Comparison of ENCODE assay signal across 11 mouse cellular contexts in the genomic region with DNA sequence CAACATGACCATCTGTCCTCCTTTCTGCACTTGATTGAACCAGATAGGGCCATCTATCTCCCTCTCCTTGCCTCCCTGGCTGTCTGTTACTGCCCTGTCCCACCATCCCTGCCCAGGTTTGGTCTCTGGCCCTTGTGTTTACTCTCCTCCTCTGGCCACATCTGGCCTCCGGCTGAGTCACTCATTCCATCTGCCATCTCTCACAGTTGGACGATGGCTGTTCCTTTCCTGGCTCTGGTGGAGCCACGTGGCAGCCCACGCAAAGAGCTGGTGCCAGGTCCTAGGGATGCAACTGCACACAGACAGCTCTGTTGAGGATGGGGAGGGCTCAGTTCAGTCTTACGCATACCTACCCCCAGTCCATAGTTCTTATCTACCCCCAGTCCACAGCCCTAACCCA.
DNase-seq lines count a peak whose midpoint lies in the region; ATAC-seq lines count a peak whose summit lies in the region.
"Had no signal": no experiment of that assay in that cellular context is flagged by ENCODE, and none has a peak within 500 bp of the region (broad histone marks: within the 10 kb centered on the region; RNA-seq: fewer than 3 reads in every experiment).

No protein-coding gene starts in this region.

- peaks cover 33% of the 10 kb centered on the region for H3K27me3 ChIP-seq in heart, embryonic 11.5 days (ENCODE audit: control insufficient read depth, insufficient read depth, low read length)
- H3K27me3 ChIP-seq: forebrain, embryonic 15.5 days had no signal

- WGBS in heart, embryonic 11.5 days (ENCODE audit: insufficient replicate concordance): 70% methylated on average over 5 of the region's 5 CpGs

- intact Hi-C loops in left cerebral cortex, postnatal 36 days (cut with DNase I): no loop called here

- no peak overlapping the region for H3K9ac ChIP-seq in heart, embryonic 11.5 days (ENCODE audit: low read depth, low read length)
- H3K9ac ChIP-seq: embryonic facial prominence, embryonic 13.5 days; forebrain, embryonic 15.5 days; liver, embryonic 15.5 days had no signal

- H3K4me2 ChIP-seq in heart, embryonic 11.5 days: no peak overlapping the region
- H3K4me2 ChIP-seq: embryonic facial prominence, embryonic 13.5 days; forebrain, embryonic 15.5 days; liver, embryonic 15.5 days had no signal

- no peak overlapping the region for H3K27ac ChIP-seq in heart, embryonic 11.5 days (ENCODE audit: low read depth, low read length)
- H3K27ac ChIP-seq: embryonic facial prominence, embryonic 13.5 days; liver, embryonic 15.5 days had no signal

- H3K36me3 ChIP-seq in heart, embryonic 11.5 days (ENCODE audit: control insufficient read depth, insufficient read depth, low read length): no peaks in the 10 kb centered on the region
- H3K36me3 ChIP-seq: embryonic facial prominence, embryonic 13.5 days; forebrain, embryonic 15.5 days; liver, embryonic 15.5 days had no signal

- no peaks in the 10 kb centered on the region for H3K4me1 ChIP-seq in heart, embryonic 11.5 days (ENCODE audit: control insufficient read depth, insufficient read depth, low read length)
- H3K4me1 ChIP-seq: liver, embryonic 15.5 days had no signal

- no peak overlapping the region for H3K4me3 ChIP-seq in heart, embryonic 11.5 days (ENCODE audit: low read depth, low read length)
- H3K4me3 ChIP-seq: embryonic facial prominence, embryonic 13.5 days; forebrain, embryonic 15.5 days; liver, embryonic 15.5 days had no signal

- DNase-seq in heart, adult 9 months (ENCODE audit: low spot score in 2 of 2): peak; percentile 13 to 16
- DNase-seq in cerebellum, adult 9-10 months: peak; percentile 52
- DNase-seq in layer of hippocampus, adult 18-20 months (ENCODE audit: low spot score in 2 of 2): peak; percentile 79 to 87
- peak; percentile 85 to 89 for DNase-seq in left cerebral cortex, postnatal 36 days (ENCODE audit: low spot score in 2 of 2)
- DNase-seq in lung, postnatal 14 days: no peak
- no peak for DNase-seq in urinary bladder, postnatal 25 days (ENCODE audit: low spot score)

- no peaks in the 10 kb centered on the region for H3K9me3 ChIP-seq in heart, embryonic 11.5 days (replicated peaks; ENCODE audit: control insufficient read depth, low read length)
- H3K9me3 ChIP-seq: embryonic facial prominence, embryonic 13.5 days; forebrain, embryonic 15.5 days; liver, embryonic 15.5 days had no signal

- ATAC-seq in heart, embryonic 11.5 days (replicated peaks; ENCODE audit: insufficient number of reproducible peaks, low FRiP score, low TSS enrichment): no peak
- ATAC-seq in granulocyte monocyte progenitor cell, adult 5-6 weeks (replicated peaks; ENCODE audit: poor library complexity, severe bottlenecking): no peak
- ATAC-seq: forebrain, embryonic 15.5 days had no signal

Comparison
In these comparisons a context has a peak if more than half of its experiments do, and no peak if none do; other contexts are left out.
1. DNase-seq: peak in heart, adult 9 months (2 of 2), cerebellum, adult 9-10 months (single experiment), layer of hippocampus, adult 18-20 months (2 of 2) and left cerebral cortex, postnatal 36 days (2 of 2); none in lung, postnatal 14 days (single experiment) and urinary bladder, postnatal 25 days (single experiment).